Mouse (Mus musculus): Measurements from ENCODE around the gene Tmem72. TPM values are rescaled to one million over a fixed set of nuclear protein-coding genes. Genes with fewer than 3 reads are reported as not detected.

The Tmem72 gene
- total and polyA plus RNA-seq, 3 experiments, result 0.01 to 0.04 TPM; not detected in 1

- H3K4me3 ChIP-seq (ENCODE audit: control insufficient read depth in 1 of 2, insufficient read depth in 1 of 2, low read depth in 2 of 2, low read length in 2 of 2), result no peak overlapping the region
- H3K9me3 ChIP-seq (replicated peaks; ENCODE audit: insufficient read depth, low read length), result no peaks in the 10 kb centered on the region
- H3K27ac ChIP-seq (ENCODE audit: control insufficient read depth, low read depth, low read length), result no peak overlapping the region
- H3K4me1 ChIP-seq (ENCODE audit: control insufficient read depth in 1 of 2, insufficient read depth in 2 of 2, low read length in 2 of 2), result no peaks in the 10 kb centered on the region
- peak; percentile 36 for DNase-seq (ENCODE audit: low read depth, low spot score)
- H3K36me3 ChIP-seq (ENCODE audit: control insufficient read depth in 1 of 2, insufficient read depth in 2 of 2, low read length in 2 of 2), result no peaks in the 10 kb centered on the region
- TF ChIP-seq SMC3 (IDR thresholded peaks at IDR 0.05; ENCODE audit: low read depth, low read length), result peak; percentile 54
- TF ChIP-seq ZMIZ1 (IDR thresholded peaks at IDR 0.05; ENCODE audit: low read depth, low read length), result no peak
- peak; percentile 54 to 56 (median 55) for TF ChIP-seq CTCF (IDR thresholded peaks at IDR 0.05 in 2 of 3, conservative IDR thresholded peaks at IDR 0.05 in 1 of 3; ENCODE audit: control insufficient read depth in 1 of 3, insufficient read depth in 1 of 3, low read depth in 2 of 3, low read length in 3 of 3, poor library complexity in 1 of 3, severe bottlenecking in 1 of 3)
- TF ChIP-seq MXI1 (IDR thresholded peaks at IDR 0.05; ENCODE audit: low read depth, low read length), result no peak
- TF ChIP-seq ZC3H11A (IDR thresholded peaks at IDR 0.05; ENCODE audit: low read depth, low read length), result peak; percentile 24; the same call in 1 of the 2 replicates
- TF ChIP-seq RAD21 (IDR thresholded peaks at IDR 0.05; ENCODE audit: low read depth, low read length), result peak; percentile 52
- no peaks in the 10 kb centered on the region for H3K79me2 ChIP-seq (ENCODE audit: control insufficient read depth, insufficient read depth, low read length, poor library complexity)
- H3K9ac ChIP-seq (ENCODE audit: control insufficient read depth, low read depth, low read length, poor library complexity, severe bottlenecking), result no peak overlapping the region
- H3K27me3 ChIP-seq (ENCODE audit: control insufficient read depth in 1 of 2, insufficient read depth in 2 of 2, low read length in 2 of 2), result no peaks in the 10 kb centered on the region
These were observed 62.8 kb downstream of the Tmem72 start for GRCm38 (mm10) chr6:116653684-116654454.

- H3K9me3 ChIP-seq (replicated peaks; ENCODE audit: insufficient read depth, low read length), result no peaks in the 10 kb centered on the region
- no peaks in the 10 kb centered on the region for H3K27me3 ChIP-seq (ENCODE audit: control insufficient read depth in 1 of 2, insufficient read depth in 2 of 2, low read length in 2 of 2)
- no peak overlapping the region for H3K9ac ChIP-seq (ENCODE audit: control insufficient read depth, low read depth, low read length, poor library complexity, severe bottlenecking)
- no peak overlapping the region for H3K4me3 ChIP-seq (ENCODE audit: control insufficient read depth in 1 of 2, insufficient read depth in 1 of 2, low read depth in 2 of 2, low read length in 2 of 2)
- no peaks in the 10 kb centered on the region for H3K4me1 ChIP-seq (ENCODE audit: control insufficient read depth in 1 of 2, insufficient read depth in 2 of 2, low read length in 2 of 2)
- H3K36me3 ChIP-seq (ENCODE audit: control insufficient read depth in 1 of 2, insufficient read depth in 2 of 2, low read length in 2 of 2), result no peaks in the 10 kb centered on the region
- no peak for DNase-seq (ENCODE audit: low read depth, low spot score)
- TF ChIP-seq MAFK (IDR thresholded peaks at IDR 0.05; ENCODE audit: borderline replicate concordance, low read depth, low read length), result no peak
- TF ChIP-seq RCOR1 (IDR thresholded peaks at IDR 0.05; ENCODE audit: low read depth, low read length), result no peak
- TF ChIP-seq EP300 (IDR thresholded peaks at IDR 0.05; ENCODE audit: low read depth in 1 of 2, low read length in 2 of 2), result no peak
- no peak for TF ChIP-seq ZC3H11A (IDR thresholded peaks at IDR 0.05; ENCODE audit: low read depth, low read length)
- TF ChIP-seq TCF12 (IDR thresholded peaks at IDR 0.05; ENCODE audit: low read depth, low read length), result no peak
- no peak for TF ChIP-seq GATA1 (IDR thresholded peaks at IDR 0.05; ENCODE audit: low read depth, low read length)
- no peak for TF ChIP-seq BHLHE40 (IDR thresholded peaks at IDR 0.05; ENCODE audit: borderline replicate concordance, low read depth, low read length)
- no peak for TF ChIP-seq ZKSCAN1 (IDR thresholded peaks at IDR 0.05; ENCODE audit: low read depth, low read length)
- no peak for TF ChIP-seq TAL1 (IDR thresholded peaks at IDR 0.05; ENCODE audit: low read length)
- TF ChIP-seq ETS1 (IDR thresholded peaks at IDR 0.05; ENCODE audit: low read depth, low read length), result no peak
- no peak for TF ChIP-seq POLR2AphosphoS2 (IDR thresholded peaks at IDR 0.05; ENCODE audit: low read length)
- no peak for TF ChIP-seq POLR2A (IDR thresholded peaks at IDR 0.05; ENCODE audit: control insufficient read depth in 1 of 2, insufficient read depth in 1 of 2, low read depth in 1 of 2, low read length in 2 of 2, poor library complexity in 1 of 2)
- TF ChIP-seq E2F4 (IDR thresholded peaks at IDR 0.05; ENCODE audit: borderline replicate concordance, low read depth, low read length), result no peak
- TF ChIP-seq UBTF (IDR thresholded peaks at IDR 0.05; ENCODE audit: borderline replicate concordance, insufficient read depth, low read depth, low read length), result no peak
- TF ChIP-seq USF2 (IDR thresholded peaks at IDR 0.05; ENCODE audit: borderline replicate concordance in 1 of 2, insufficient read depth in 1 of 2, low read depth in 1 of 2, low read length in 2 of 2), result no peak
- TF ChIP-seq MYC (IDR thresholded peaks at IDR 0.05; ENCODE audit: low read depth, low read length), result no peak
- no peak overlapping the region for H3K27ac ChIP-seq (ENCODE audit: control insufficient read depth, low read depth, low read length)
- H3K79me2 ChIP-seq (ENCODE audit: control insufficient read depth, insufficient read depth, low read length, poor library complexity), result no peaks in the 10 kb centered on the region
These were observed 63.5 kb downstream of the Tmem72 start for GRCm38 (mm10) chr6:116653191-116653590.
